Mouse (Mus musculus): ENCODE results near the gene Gm3072.
"Not testable (repeated sequence)": the region's sequence is repeated elsewhere in the genome, so short reads cannot be mapped to it uniquely, and the experiment has no call there.

Gene Gm3072

DNA sequence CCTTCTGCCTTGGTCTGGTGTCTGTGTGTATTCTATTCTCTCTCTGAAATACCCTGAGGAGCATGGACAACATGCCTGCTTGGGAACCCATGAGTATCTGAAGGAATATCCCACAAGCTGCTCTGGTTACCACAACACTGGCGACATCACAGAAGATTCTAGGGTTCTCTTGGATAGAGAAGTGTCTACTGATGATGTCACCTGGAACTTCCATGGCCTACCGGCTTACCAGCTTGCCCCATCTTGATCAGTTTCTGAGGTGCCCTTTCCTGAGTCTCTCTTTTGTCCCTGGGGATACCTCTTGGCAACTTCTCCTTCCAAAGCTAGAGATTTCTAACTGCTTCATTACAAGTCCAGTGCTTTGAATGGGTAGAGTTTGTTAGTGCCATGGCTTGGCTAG is at the start of gene Gm3072:
Gene Gm3072 (minus strand): TSS at position 101 of the 400 bp plus-strand sequence.
- DNase-seq (ENCODE audit: low read depth, low spot score) = not testable (repeated sequence)

DNA sequence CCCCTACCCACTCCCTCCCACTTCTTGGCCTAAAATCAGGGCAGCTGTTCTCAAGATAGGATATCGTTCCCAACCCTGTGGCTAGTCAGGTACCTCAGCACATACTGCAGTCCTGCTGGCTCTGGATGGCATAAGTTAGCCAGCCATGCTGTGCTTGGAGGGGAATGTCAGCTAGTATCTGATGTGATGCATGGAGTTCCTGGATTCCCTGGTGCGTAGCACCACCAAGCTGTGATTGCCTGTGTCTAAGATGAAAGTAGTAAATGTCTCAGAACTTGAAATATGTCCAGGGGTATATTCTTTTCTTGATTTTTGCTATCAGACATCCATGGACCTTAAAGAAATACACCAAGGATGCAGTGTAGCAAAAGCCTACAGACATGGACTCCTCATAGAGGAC is 23.8 kb upstream of the Gm3072 start:
- not testable (repeated sequence) for DNase-seq (ENCODE audit: low read depth, low spot score)

DNA sequence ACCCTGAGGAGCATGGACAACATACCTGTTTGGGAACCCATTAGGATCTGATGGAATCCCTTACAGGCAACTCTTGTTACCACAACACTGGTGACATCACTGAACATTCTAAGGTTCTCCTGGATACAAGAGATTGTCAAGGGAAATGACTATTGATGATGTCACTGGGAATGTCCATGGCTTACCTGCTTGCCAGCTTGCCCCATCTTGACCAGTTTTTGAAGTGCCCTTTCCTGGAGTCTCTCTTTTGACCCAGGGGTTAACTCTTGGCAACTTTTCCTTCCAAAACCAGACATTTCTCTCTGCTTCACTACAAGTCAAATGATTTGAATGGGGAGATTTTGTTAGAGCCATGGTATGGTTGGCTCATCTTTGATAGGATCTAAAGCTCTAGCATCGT is 22.0 kb upstream of the Gm3072 start, which contains the start of gene Gm3676:
Gene Gm3676 (minus strand): TSS at position 101 of the 400 bp plus-strand sequence.
- not testable (repeated sequence) for DNase-seq (ENCODE audit: low read depth, low spot score)

DNA sequence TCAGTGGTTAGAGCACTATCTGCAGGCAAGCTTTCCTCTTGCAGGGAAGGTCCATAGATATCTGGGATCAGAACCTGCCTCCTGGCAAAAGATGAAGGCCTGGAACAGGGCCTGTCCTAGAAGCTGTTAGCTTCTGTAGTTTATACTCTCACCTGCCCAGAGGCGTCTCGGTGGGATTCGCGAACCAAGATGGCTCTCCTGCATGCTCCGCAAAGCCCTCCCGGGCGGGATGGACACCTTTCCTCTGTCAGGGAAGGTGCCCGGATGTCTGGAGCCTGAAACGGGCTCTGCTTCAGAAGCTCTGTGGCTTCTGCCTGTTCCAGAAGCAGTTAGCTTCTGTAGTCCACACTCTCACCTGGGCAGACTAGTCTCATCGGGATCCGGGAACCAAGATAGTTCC is 5.7 kb upstream of the Gm3072 start:
- not testable (repeated sequence) for DNase-seq (ENCODE audit: low read depth, low spot score)

DNA sequence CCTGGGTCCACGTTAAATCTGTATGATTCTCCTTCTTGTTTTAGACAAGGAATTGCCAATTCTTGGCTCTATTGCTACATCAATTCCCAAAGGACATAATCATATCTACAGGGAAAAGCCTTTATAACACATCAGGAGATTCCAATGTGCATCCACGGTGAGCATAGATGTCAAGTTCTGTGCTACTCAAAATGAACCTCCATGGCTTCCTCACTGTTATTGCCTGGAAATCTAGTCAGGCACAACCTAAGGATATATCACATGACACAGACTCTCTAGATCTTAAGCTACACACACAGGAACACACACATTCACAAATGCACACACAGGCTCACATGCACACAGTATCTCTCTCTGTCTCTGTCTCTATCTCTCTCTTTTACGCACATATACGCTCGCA is 1.9 kb downstream of the Gm3072 start:
- not testable (repeated sequence) for DNase-seq (ENCODE audit: low read depth, low spot score)

DNA sequence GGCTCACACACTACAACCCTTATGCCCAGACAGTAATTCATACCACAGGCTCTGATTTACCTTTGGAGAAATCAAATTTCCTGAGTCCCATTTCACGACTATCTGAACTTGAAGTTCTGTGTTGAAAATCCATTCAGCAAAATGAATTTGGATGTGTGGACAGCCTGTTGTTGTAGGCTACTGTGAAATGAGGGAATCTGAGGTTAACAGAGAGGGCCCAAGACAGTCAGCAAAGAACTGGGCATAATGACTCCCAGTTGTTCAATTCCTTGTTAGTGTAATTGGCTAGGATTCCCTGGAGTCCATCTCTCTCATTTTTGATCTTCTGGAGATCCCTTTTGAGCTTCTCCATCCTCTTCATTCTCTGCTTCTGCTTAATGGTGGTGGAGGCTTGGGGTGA is 13.7 kb downstream of the Gm3072 start:
- not testable (repeated sequence) for DNase-seq (ENCODE audit: low read depth, low spot score)

DNA sequence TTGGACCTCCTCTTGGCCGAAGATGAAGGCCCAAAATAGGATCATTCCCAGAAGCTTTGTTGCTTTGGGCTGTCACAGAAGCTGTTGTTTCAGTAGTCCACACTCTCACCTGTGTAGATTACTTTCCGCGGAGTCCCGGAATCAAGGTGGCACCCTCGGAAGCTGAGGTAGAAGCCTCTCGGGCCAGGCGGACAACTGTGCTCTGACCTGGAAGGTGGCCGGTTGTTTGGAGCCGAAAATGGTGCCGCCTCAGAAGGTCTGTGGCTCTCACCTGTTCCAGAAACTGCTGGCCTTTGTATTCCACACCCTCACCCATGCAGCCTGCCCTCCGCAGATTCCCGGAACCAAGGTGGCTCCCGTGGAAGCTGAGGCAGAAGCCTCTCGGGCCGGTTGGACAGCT is 23.5 kb downstream of the Gm3072 start:
- DNase-seq (ENCODE audit: low read depth, low spot score) = not testable (repeated sequence)

DNA sequence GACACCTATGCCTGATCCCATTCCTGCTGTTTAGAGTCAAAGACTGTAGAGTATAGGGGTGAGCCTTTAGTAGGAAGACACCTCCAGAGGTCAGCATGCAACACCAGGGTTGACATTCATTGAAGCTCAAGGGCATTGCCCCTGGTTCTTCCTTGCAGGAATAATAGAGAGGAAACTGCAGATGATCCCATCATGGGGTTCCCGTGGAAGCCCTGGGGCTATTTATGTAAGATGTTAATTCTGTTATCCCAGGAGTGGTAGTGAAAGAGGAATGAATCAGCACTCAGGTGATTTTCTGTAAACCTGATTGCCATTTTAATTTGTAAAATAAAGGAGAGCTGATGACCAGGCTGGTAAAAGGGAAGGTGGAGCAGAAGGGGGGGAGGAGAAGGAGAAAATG is 38.1 kb downstream of the Gm3072 start:
- not testable (repeated sequence) for DNase-seq (ENCODE audit: low read depth, low spot score)

DNA sequence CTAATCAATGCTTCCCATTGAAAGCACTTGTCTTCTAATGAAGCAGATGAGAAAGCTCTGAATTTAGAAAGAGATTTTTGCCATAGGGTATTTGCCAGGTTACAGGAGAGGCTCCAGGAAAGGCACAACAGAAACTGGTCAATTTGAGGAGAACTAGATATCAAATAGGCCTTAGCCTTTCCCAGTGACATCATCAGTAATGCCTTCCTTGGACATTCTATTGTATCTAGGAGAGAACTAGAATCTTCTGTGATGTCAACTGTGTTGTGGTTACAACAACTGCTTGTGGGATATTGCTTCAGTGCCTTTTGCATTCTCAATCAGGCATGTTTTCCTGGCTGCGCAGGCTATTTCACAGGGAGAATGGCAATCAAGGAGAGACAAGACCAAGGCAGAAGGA is 51.5 kb downstream of the Gm3072 start, which contains the start of gene 1700049E17Rik2:
Gene 1700049E17Rik2 (plus strand): TSS at position 301 of the 400 bp plus-strand sequence.
- not testable (repeated sequence) for DNase-seq (ENCODE audit: low read depth, low spot score)

Data from mesoderm, embryonic 11.5 days (tissue).